Mouse (Mus musculus): ENCODE measurements around the gene Cabp4. TPM values are rescaled to one million over a fixed set of nuclear protein-coding genes. Genes with fewer than 3 reads are reported as not detected.

Gene Cabp4
- polyA plus RNA-seq, 2 experiments, result 0.15 TPM; not detected in 1

DNA sequence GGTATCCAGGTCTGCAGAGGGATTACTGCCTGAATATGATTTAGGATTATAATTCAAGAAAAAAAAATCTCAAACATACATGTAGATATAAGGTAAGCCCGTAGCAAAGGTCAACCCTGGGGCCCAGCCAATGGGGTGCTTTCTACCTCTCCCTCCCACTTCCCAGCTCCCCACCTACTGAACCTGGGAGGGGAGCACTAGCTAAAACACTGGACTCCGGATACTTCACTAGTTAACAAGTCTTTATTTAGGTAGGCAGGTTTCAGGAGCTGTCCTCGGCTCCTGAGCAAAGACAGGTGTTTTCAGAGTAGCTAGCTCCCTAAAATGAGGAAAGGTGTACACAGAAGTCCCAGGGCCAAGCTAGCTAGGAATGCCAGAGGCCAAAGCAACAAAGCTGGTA is 20.3 kb upstream of the Cabp4 start:
- DNase-seq (ENCODE audit: low read depth in 3 of 3, low spot score in 3 of 3) (no peak), ATAC-seq (ENCODE audit: insufficient read depth) (no peak)
- TF ChIP-seq CTCF (IDR thresholded peaks at IDR 0.05; ENCODE audit: low read depth) (no peak), EP300 (IDR thresholded peaks at IDR 0.05; ENCODE audit: low read depth) (no peak)
- H3K9ac ChIP-seq (replicated peaks), result no peak overlapping the region
- H3K27ac ChIP-seq, result no peak overlapping the region; the same call in 1 of the 2 replicates
- peak overlapping the region; percentile 98 for H3K4me2 ChIP-seq (ENCODE audit: low read depth)
- WGBS (ENCODE audit: insufficient replicate concordance), result 70% methylated on average over 3 of the region's 3 CpGs
- peaks cover 12 to 14% of the 10 kb centered on the region in 2 experiments for H3K4me1 ChIP-seq (replicated peaks; ENCODE audit: control insufficient read depth in 2 of 2, insufficient read depth in 2 of 2, low read length in 1 of 2)
- H3K36me3 ChIP-seq (replicated peaks; ENCODE audit: control insufficient read depth, insufficient read depth, low read depth), result no peaks in the 10 kb centered on the region; the same call in 1 of the 2 replicates
- no peaks in the 10 kb centered on the region for H3K9me3 ChIP-seq (ENCODE audit: control insufficient read depth, low read length)
- no peaks in the 10 kb centered on the region for H3K27me3 ChIP-seq (ENCODE audit: control insufficient read depth, insufficient read depth, low read length)
- no peak overlapping the region for H3K4me3 ChIP-seq (ENCODE audit: insufficient read depth in 1 of 2, low read depth in 2 of 2, low read length in 2 of 2)

GRCm38 (mm10) chr19:4163543-4163887 is 19.7 kb upstream of the Cabp4 start:
- Histone ChIP-seq H3K9ac (replicated peaks) (peak overlapping the region; percentile 93), H3K27me3 (ENCODE audit: control insufficient read depth, insufficient read depth, low read length) (no peaks in the 10 kb centered on the region), H3K4me2 (ENCODE audit: low read depth) (peak overlapping the region; percentile 98), H3K9me3 (ENCODE audit: control insufficient read depth, low read length) (no peaks in the 10 kb centered on the region), H3K4me1 (replicated peaks; ENCODE audit: control insufficient read depth in 2 of 2, insufficient read depth in 2 of 2, low read length in 1 of 2) (peaks cover 12 to 14% of the 10 kb centered on the region in 2 experiments), H3K4me3 (ENCODE audit: insufficient read depth in 1 of 2, low read depth in 2 of 2, low read length in 2 of 2) (peak overlapping the region; percentile 87 to 90), H3K36me3 (replicated peaks; ENCODE audit: control insufficient read depth, insufficient read depth, low read depth) (peaks cover 5% of the 10 kb centered on the region; the same call in 1 of the 2 replicates), H3K27ac (peak overlapping the region; percentile 58)
- DNase-seq (ENCODE audit: low read depth in 3 of 3, low spot score in 3 of 3) (no peak), ATAC-seq (ENCODE audit: insufficient read depth) (peak; percentile 8; the same call in 1 of the 2 replicates)
- TF ChIP-seq EP300 (IDR thresholded peaks at IDR 0.05; ENCODE audit: low read depth) (no peak), CTCF (IDR thresholded peaks at IDR 0.05; ENCODE audit: low read depth) (no peak)
- 30% methylated on average over 4 of the region's 4 CpGs for WGBS (ENCODE audit: insufficient replicate concordance)

- peaks cover 12 to 14% of the 10 kb centered on the region in 2 experiments for H3K4me1 ChIP-seq (replicated peaks; ENCODE audit: control insufficient read depth in 2 of 2, insufficient read depth in 2 of 2, low read length in 1 of 2)
- peak within 1 kb of the TSS; percentile 87 to 90 for H3K4me3 ChIP-seq (ENCODE audit: insufficient read depth in 1 of 2, low read depth in 2 of 2, low read length in 2 of 2)
- peak; percentile 89 to 94 (median 90) for DNase-seq (ENCODE audit: low read depth in 3 of 3, low spot score in 3 of 3)
- H3K27me3 ChIP-seq (ENCODE audit: control insufficient read depth, insufficient read depth, low read length), result no peaks in the 10 kb centered on the region
- no peak for TF ChIP-seq CTCF (IDR thresholded peaks at IDR 0.05; ENCODE audit: low read depth)
- TF ChIP-seq EP300 (IDR thresholded peaks at IDR 0.05; ENCODE audit: low read depth), result no peak
- no peaks in the 10 kb centered on the region for H3K9me3 ChIP-seq (ENCODE audit: control insufficient read depth, low read length)
- peak within 1 kb of the TSS; percentile 93 for H3K9ac ChIP-seq (replicated peaks)
- H3K27ac ChIP-seq, result peak within 1 kb of the TSS; percentile 59
- peaks cover 8% of the 10 kb centered on the region for H3K36me3 ChIP-seq (replicated peaks; ENCODE audit: control insufficient read depth, insufficient read depth, low read depth)
- ATAC-seq (ENCODE audit: insufficient read depth), result peak; percentile 82
- 6% methylated on average over 42 of the region's 42 CpGs for WGBS (ENCODE audit: insufficient replicate concordance)
- peak within 1 kb of the TSS; percentile 98 for H3K4me2 ChIP-seq (ENCODE audit: low read depth)
Observed at GRCm38 (mm10) chr19:4162646-4163542, 19.1 kb upstream of the Cabp4 start, which contains the start of gene Rps6kb2. TSS of gene Rps6kb2 (minus strand) at chr19:4163354.

GRCm38 (mm10) chr19:4159049-4159448 is 15.2 kb upstream of the Cabp4 start:
- Histone ChIP-seq H3K4me1 (replicated peaks; ENCODE audit: control insufficient read depth in 2 of 2, insufficient read depth in 2 of 2, low read length in 1 of 2) (peaks cover 9 to 11% of the 10 kb centered on the region in 2 experiments), H3K4me2 (ENCODE audit: low read depth) (no peak overlapping the region), H3K9me3 (ENCODE audit: control insufficient read depth, low read length) (no peaks in the 10 kb centered on the region), H3K27me3 (ENCODE audit: control insufficient read depth, insufficient read depth, low read length) (no peaks in the 10 kb centered on the region), H3K27ac (no peak overlapping the region), H3K9ac (replicated peaks) (no peak overlapping the region), H3K36me3 (replicated peaks; ENCODE audit: control insufficient read depth, insufficient read depth, low read depth) (peaks cover 10% of the 10 kb centered on the region), H3K4me3 (ENCODE audit: insufficient read depth in 1 of 2, low read depth in 2 of 2, low read length in 2 of 2) (no peak overlapping the region)
- TF ChIP-seq EP300 (IDR thresholded peaks at IDR 0.05; ENCODE audit: low read depth) (no peak), CTCF (IDR thresholded peaks at IDR 0.05; ENCODE audit: low read depth) (no peak)
- 87% methylated on average over 8 of the region's 8 CpGs for WGBS (ENCODE audit: insufficient replicate concordance)
- no peak for ATAC-seq (ENCODE audit: insufficient read depth)
- DNase-seq (ENCODE audit: low read depth in 3 of 3, low spot score in 3 of 3), result no peak

DNA sequence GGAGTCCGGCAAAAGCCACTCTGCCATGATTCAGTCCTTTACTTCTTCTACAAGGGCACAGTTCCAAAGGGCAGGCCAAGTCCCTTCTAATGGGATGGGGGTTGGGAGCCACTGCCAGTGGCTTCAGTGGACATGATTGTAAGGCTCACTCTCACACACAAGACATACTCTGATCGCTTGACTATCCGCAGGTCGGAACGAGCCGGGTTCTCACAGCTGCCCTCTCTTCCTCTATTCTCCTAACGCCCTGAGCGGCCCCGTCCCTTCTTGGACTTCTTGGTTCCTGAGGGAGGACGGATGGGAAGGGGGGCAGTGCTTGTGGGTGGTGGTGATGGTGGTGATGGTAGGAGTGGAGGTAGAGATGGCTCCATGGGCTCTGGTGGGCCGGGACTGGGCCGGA is 12.9 kb upstream of the Cabp4 start:
- H3K27me3 ChIP-seq (ENCODE audit: control insufficient read depth, insufficient read depth, low read length), result no peaks in the 10 kb centered on the region
- no peak for TF ChIP-seq CTCF (IDR thresholded peaks at IDR 0.05; ENCODE audit: low read depth)
- TF ChIP-seq EP300 (IDR thresholded peaks at IDR 0.05; ENCODE audit: low read depth), result no peak
- no peak for ATAC-seq (ENCODE audit: insufficient read depth)
- H3K27ac ChIP-seq, result no peak overlapping the region
- DNase-seq (ENCODE audit: low read depth in 3 of 3, low spot score in 3 of 3), result no peak
- peaks cover 0 to under 1% of the 10 kb centered on the region in 2 experiments; a peak in 3 of 4 replicates for H3K4me1 ChIP-seq (replicated peaks; ENCODE audit: control insufficient read depth in 2 of 2, insufficient read depth in 2 of 2, low read length in 1 of 2)
- H3K36me3 ChIP-seq (replicated peaks; ENCODE audit: control insufficient read depth, insufficient read depth, low read depth), result peaks cover 10% of the 10 kb centered on the region
- H3K9me3 ChIP-seq (ENCODE audit: control insufficient read depth, low read length), result no peaks in the 10 kb centered on the region
- H3K4me3 ChIP-seq (ENCODE audit: insufficient read depth in 1 of 2, low read depth in 2 of 2, low read length in 2 of 2), result no peak overlapping the region
- H3K9ac ChIP-seq (replicated peaks), result no peak overlapping the region
- WGBS (ENCODE audit: insufficient replicate concordance), result 83% methylated on average over 12 of the region's 12 CpGs
- no peak overlapping the region for H3K4me2 ChIP-seq (ENCODE audit: low read depth)
